ENCODE assay signal across 9 mouse cellular contexts in genomic region chr5:92604452-92605247, GRCm38 (mm10). TPM values are rescaled to one million over a fixed set of nuclear protein-coding genes. Genes with fewer than 3 reads are reported as not detected.
DNase-seq lines count a peak whose midpoint lies in the region; ATAC-seq lines count a peak whose summit lies in the region.
"Had no signal": no experiment of that assay in that cellular context is flagged by ENCODE, and none has a peak within 500 bp of the region (broad histone marks: within the 10 kb centered on the region; RNA-seq: fewer than 3 reads in every experiment).

No protein-coding gene starts in this region.

- H3K4me1 ChIP-seq in liver, embryonic 15.5 days (replicated peaks) = peaks cover 5% of the 10 kb centered on the region; the same call in 1 of the 2 replicates
- H3K4me1 ChIP-seq in heart, embryonic 11.5 days (ENCODE audit: control insufficient read depth, insufficient read depth, low read length) = peaks cover 9% of the 10 kb centered on the region
- peaks cover 11% of the 10 kb centered on the region; the same call in 1 of the 2 replicates for H3K4me1 ChIP-seq in kidney, embryonic 16.5 days (ENCODE audit: insufficient read depth, low read length)

- H3K4me3 ChIP-seq in liver, embryonic 15.5 days (replicated peaks) = 0 out of 2 replicates have a peak overlapping the region, but pooled peaks have one; percentile 59
- H3K4me3 ChIP-seq in heart, embryonic 11.5 days (ENCODE audit: low read depth, low read length) = peak overlapping the region; percentile 77; the same call in 1 of the 2 replicates
- H3K4me3 ChIP-seq in kidney, embryonic 16.5 days (ENCODE audit: low read length) = peak overlapping the region; percentile 82; the same call in 1 of the 2 replicates

- H3K9ac ChIP-seq in liver, embryonic 15.5 days = no peak overlapping the region
- no peak overlapping the region for H3K9ac ChIP-seq in heart, embryonic 11.5 days (ENCODE audit: low read depth, low read length)
- no peak overlapping the region for H3K9ac ChIP-seq in kidney, embryonic 16.5 days (replicated peaks; ENCODE audit: low read length)

- peak overlapping the region; percentile 66 for H3K4me2 ChIP-seq in liver, embryonic 15.5 days
- H3K4me2 ChIP-seq in heart, embryonic 11.5 days = peak overlapping the region; percentile 81
- peak overlapping the region; percentile 93 for H3K4me2 ChIP-seq in kidney, embryonic 16.5 days (replicated peaks; ENCODE audit: low read depth, low read length)

- no peaks in the 10 kb centered on the region for H3K36me3 ChIP-seq in liver, embryonic 15.5 days (replicated peaks)
- H3K36me3 ChIP-seq in heart, embryonic 11.5 days (ENCODE audit: control insufficient read depth, insufficient read depth, low read length) = 0 out of 2 replicates have a peak, but pooled peaks cover 4% of the 10 kb centered on the region
- no peaks in the 10 kb centered on the region for H3K36me3 ChIP-seq in kidney, embryonic 16.5 days (ENCODE audit: insufficient read depth, low read length)

- no peak for DNase-seq in liver
- DNase-seq in ovary, postnatal 36 days (ENCODE audit: low spot score) = peak; percentile 26
- DNase-seq in left cerebral cortex, postnatal 25 days (ENCODE audit: low spot score in 2 of 2) = no peak
- DNase-seq in cerebellum, adult 9-11 months = no peak

- H3K27me3 ChIP-seq in liver, embryonic 15.5 days = peaks cover 34% of the 10 kb centered on the region
- no peaks in the 10 kb centered on the region for H3K27me3 ChIP-seq in heart, embryonic 11.5 days (ENCODE audit: control insufficient read depth, insufficient read depth, low read length)
- no peaks in the 10 kb centered on the region for H3K27me3 ChIP-seq in kidney, embryonic 16.5 days (ENCODE audit: insufficient read depth, low read length)
- H3K27me3 ChIP-seq: Patski had no signal

- no peak overlapping the region for H3K27ac ChIP-seq in liver, embryonic 15.5 days (replicated peaks)
- no peak overlapping the region for H3K27ac ChIP-seq in heart, embryonic 11.5 days (ENCODE audit: low read depth, low read length)
- H3K27ac ChIP-seq in kidney, embryonic 16.5 days (ENCODE audit: low read length) = peak overlapping the region; percentile 3; the same call in 1 of the 2 replicates

- intact Hi-C loops in left cerebral cortex, postnatal 25 days (cut with DNase I) = no loop called here

- WGBS in liver, embryonic 15.5 days (ENCODE audit: insufficient replicate concordance) = 62% methylated on average over 10 of the region's 10 CpGs
- 64% methylated on average over 10 of the region's 10 CpGs for WGBS in heart, embryonic 11.5 days (ENCODE audit: insufficient replicate concordance)
- 47% methylated on average over 10 of the region's 10 CpGs for WGBS in kidney, embryonic 16.5 days

- H3K9me3 ChIP-seq in liver, embryonic 15.5 days (replicated peaks) = no peaks in the 10 kb centered on the region
- no peaks in the 10 kb centered on the region for H3K9me3 ChIP-seq in heart, embryonic 11.5 days (replicated peaks; ENCODE audit: control insufficient read depth, low read length)
- H3K9me3 ChIP-seq in kidney, embryonic 16.5 days (ENCODE audit: low read length) = no peaks in the 10 kb centered on the region

- no peak for ATAC-seq in liver, embryonic 15.5 days (ENCODE audit: insufficient read depth)
- ATAC-seq in heart, embryonic 11.5 days (replicated peaks; ENCODE audit: insufficient number of reproducible peaks, low FRiP score, low TSS enrichment) = no peak
- peak; percentile 14; the same call in 1 of the 2 replicates for ATAC-seq in kidney, embryonic 16.5 days (ENCODE audit: low FRiP score, low TSS enrichment)
- ATAC-seq: Patski had no signal

RNA-seq across cellular contexts. Expression of gene Stbd1, which starts 1.8 kb away (rescaled TPM):
- 33.7 and 44.3 TPM in 2 replicates for polyA plus RNA-seq in liver, embryonic 15.5 days (2015; fragmentation: Nextera tagmentation; extraction: Ambion mirVana)
- polyA plus RNA-seq in heart, embryonic 11.5 days (2014; fragmentation: Nextera tagmentation; extraction: Ambion mirVana) = 67.9 and 80.2 TPM in 2 replicates
- polyA plus RNA-seq in kidney, embryonic 16.5 days (2015; fragmentation: Nextera tagmentation; extraction: Ambion mirVana) = 32.7 and 40.0 TPM in 2 replicates
- total RNA-seq in left cerebral cortex, postnatal 25 days (2021) = under 1 TPM; 0.71 to 0.87 TPM

RNA-seq across cellular contexts. Expression of gene Fam47e, which starts 49.8 kb away (rescaled TPM):
- polyA plus RNA-seq in liver, embryonic 15.5 days (2015; fragmentation: Nextera tagmentation; extraction: Ambion mirVana) = 4.6 and 7.8 TPM in 2 replicates
- polyA plus RNA-seq in heart, embryonic 11.5 days (2014; fragmentation: Nextera tagmentation; extraction: Ambion mirVana) = not detected in 2 replicates
- polyA plus RNA-seq in kidney, embryonic 16.5 days (2015; fragmentation: Nextera tagmentation; extraction: Ambion mirVana) = 0.22 and 0.45 TPM in 2 replicates
- under 1 TPM; 0.30 to 0.34 TPM for total RNA-seq in left cerebral cortex, postnatal 25 days (2021)
- polyA plus RNA-seq: embryonic facial prominence, embryonic 11.5 days; Patski had no signal
